Mouse (Mus musculus) lung, postnatal 0 days (tissue): ENCODE measurements at regions not wholly inside any gene's neighbourhood (a gene's known extent, or its start where the extent isn't known, plus 50 kb on each side); places are given as distances from the start of the nearest gene placed in this dataset.
A peak's percentile ranks its signal among the peaks of the same experiment; 100 is the strongest.
"Not testable (repeated sequence)": the region's sequence is repeated elsewhere in the genome, so short reads cannot be mapped to it uniquely, and the experiment has no call there.

ENCODE experiments used
- ATAC-seq: fragments of 200-750 bp; cut with Nextera tagmentation; 2 replicates; pipeline ENCODE4 v1.8.0; 2017; ENCODE audit warnings: moderate library complexity
- DNase-seq: peaks from one replicate; pipeline ENCODE4 v3.0.0-alpha.2; 2016; ENCODE audit warnings: low spot score
- H3K27ac ChIP-seq: fragments of 300-500 bp; sonication (generic); 2 replicates; pipeline ENCODE4 v1.5.1; 2014; ENCODE audit warnings: antibody characterized with exemption, mild to moderate bottlenecking, low read length, mixed read lengths
- H3K27me3 ChIP-seq: fragments of 300-500 bp; sonication (generic); replicated peaks from 2 replicates; pipeline ENCODE4 v1.6.1; 2014; ENCODE audit warnings: low read length, mixed read lengths; ENCODE audit not compliant: insufficient read depth
- H3K36me3 ChIP-seq: fragments of 300-500 bp; sonication (generic); 2 replicates; pipeline ENCODE4 v1.6.1; 2014; ENCODE audit warnings: low read length, mixed read lengths; ENCODE audit not compliant: insufficient read depth
- H3K4me1 ChIP-seq: fragments of 300-500 bp; sonication (generic); 2 replicates; pipeline ENCODE4 v1.6.1; 2014; ENCODE audit warnings: antibody characterized with exemption, low read depth, low read length, mixed read lengths; ENCODE audit not compliant: insufficient read depth
- H3K4me2 ChIP-seq: fragments of 300-500 bp; sonication (generic); replicated peaks from 2 replicates; pipeline ENCODE4 v1.6.1; 2014; ENCODE audit warnings: low read depth, mild to moderate bottlenecking, low read length, moderate library complexity, mixed read lengths
- H3K4me3 ChIP-seq: fragments of 300-500 bp; sonication (generic); 2 replicates; pipeline ENCODE4 v1.5.1; 2014; ENCODE audit warnings: low read depth, low read length
- H3K9ac ChIP-seq: fragments of 300-500 bp; sonication (generic); replicated peaks from 2 replicates; pipeline ENCODE4 v1.6.1; 2014; ENCODE audit warnings: low read depth, mild to moderate bottlenecking
- H3K9me3 ChIP-seq: fragments of 300-500 bp; sonication (generic); 2 replicates; pipeline ENCODE4 v1.6.1; 2016; ENCODE audit warnings: low read length, mixed read lengths
- CTCF ChIP-seq: IDR thresholded peaks from 2 replicates; pipeline ENCODE4 v1.5.1; 2016; ENCODE audit warnings: antibody characterized with exemption, mild to moderate bottlenecking
- EP300 ChIP-seq: IDR thresholded peaks from 2 replicates; pipeline ENCODE4 v1.6.1; 2016; ENCODE audit warnings: antibody characterized with exemption, mild to moderate bottlenecking, control low read depth
- WGBS: fragments of 180-500 bp; shearing (Covaris S2); extraction: QIAGEN DNeasy Blood & Tissue Kit; methylation state at CpG from one replicate; pipeline ENCODE4 v1.1.7; 2014; 5-methylcytosine and 5-hydroxymethylcytosine counted together

GRCm38 (mm10) chr12:65428214-65428981 lies 203.1 kb downstream of the Wdr20rt start:
- no peak overlapping the region for H3K4me3 ChIP-seq
- H3K27ac ChIP-seq, result no peak overlapping the region
- no peak for ATAC-seq
- H3K9me3 ChIP-seq, result no peaks in the 10 kb centered on the region
- no peak overlapping the region for H3K9ac ChIP-seq
- no peak for TF ChIP-seq CTCF
- no peak for TF ChIP-seq EP300
- H3K4me1 ChIP-seq, result no peaks in the 10 kb centered on the region
- 62% methylated on average over 23 of the region's 23 CpGs for WGBS
- no peak overlapping the region for H3K4me2 ChIP-seq
- H3K36me3 ChIP-seq, result no peaks in the 10 kb centered on the region
- H3K27me3 ChIP-seq, result no peaks in the 10 kb centered on the region
- no peak for DNase-seq

- H3K36me3 ChIP-seq, result no peaks in the 10 kb centered on the region
- H3K4me1 ChIP-seq, result no peaks in the 10 kb centered on the region
- H3K9me3 ChIP-seq, result no peaks in the 10 kb centered on the region
- no peak for TF ChIP-seq CTCF
- no peak for TF ChIP-seq EP300
- H3K4me3 ChIP-seq, result no peak overlapping the region
- H3K27ac ChIP-seq, result no peak overlapping the region
- ATAC-seq (no peak), DNase-seq (no peak)
- no peak overlapping the region for H3K9ac ChIP-seq
- H3K27me3 ChIP-seq, result no peaks in the 10 kb centered on the region
- H3K4me2 ChIP-seq, result no peak overlapping the region
- WGBS, result 76% methylated on average over 4 of the region's 4 CpGs
These were observed 225.5 kb downstream of the Wdr20rt start for GRCm38 (mm10) chr12:65450845-65451244.

GRCm38 (mm10) chr12:65455683-65456082 lies 230.4 kb downstream of the Wdr20rt start:
- ATAC-seq, result no peak
- Histone ChIP-seq H3K4me1 (no peaks in the 10 kb centered on the region), H3K9me3 (no peaks in the 10 kb centered on the region), H3K27me3 (no peaks in the 10 kb centered on the region), H3K9ac (no peak overlapping the region), H3K36me3 (no peaks in the 10 kb centered on the region), H3K4me2 (no peak overlapping the region), H3K27ac (no peak overlapping the region), H3K4me3 (no peak overlapping the region)
- TF ChIP-seq CTCF (no peak), EP300 (no peak)
- DNase-seq, result no peak
- 84% methylated on average over 3 of the region's 3 CpGs for WGBS

GRCm38 (mm10) chr12:65456956-65457355 lies 231.6 kb downstream of the Wdr20rt start:
- DNase-seq (no peak), ATAC-seq (no peak)
- Histone ChIP-seq H3K9ac (no peak overlapping the region), H3K27ac (no peak overlapping the region), H3K4me2 (no peak overlapping the region), H3K4me1 (no peaks in the 10 kb centered on the region), H3K9me3 (no peaks in the 10 kb centered on the region), H3K27me3 (no peaks in the 10 kb centered on the region), H3K4me3 (no peak overlapping the region), H3K36me3 (no peaks in the 10 kb centered on the region)
- 64% methylated on average over 3 of the region's 3 CpGs for WGBS
- TF ChIP-seq CTCF (no peak), EP300 (no peak)

GRCm38 (mm10) chr12:65464246-65464645 lies 238.9 kb downstream of the Wdr20rt start:
- DNase-seq (no peak), ATAC-seq (no peak)
- H3K27ac ChIP-seq, result no peak overlapping the region
- H3K4me1 ChIP-seq, result no peaks in the 10 kb centered on the region
- H3K27me3 ChIP-seq, result no peaks in the 10 kb centered on the region
- no peaks in the 10 kb centered on the region for H3K9me3 ChIP-seq
- H3K4me3 ChIP-seq, result no peak overlapping the region
- no peaks in the 10 kb centered on the region for H3K36me3 ChIP-seq
- H3K9ac ChIP-seq, result no peak overlapping the region
- 38% methylated on average over 2 of the region's 2 CpGs for WGBS
- H3K4me2 ChIP-seq, result no peak overlapping the region
- no peak for TF ChIP-seq EP300
- TF ChIP-seq CTCF, result no peak

GRCm38 (mm10) chr12:65478674-65479073 lies 253.4 kb downstream of the Wdr20rt start:
- H3K9ac ChIP-seq, H3K27ac ChIP-seq, H3K9me3 ChIP-seq, H3K4me3 ChIP-seq, H3K27me3 ChIP-seq, DNase-seq, H3K4me1 ChIP-seq, H3K4me2 ChIP-seq, H3K36me3 ChIP-seq: not testable (repeated sequence)
- ATAC-seq, result peak; percentile 38; the same call in 1 of the 2 replicates
- 36% methylated on average over 9 of the region's 9 CpGs for WGBS
